Mouse (Mus musculus) thymus, postnatal 10 days (tissue): Measurements from ENCODE around the gene Odaph.
A peak's percentile ranks its signal among the peaks of the same experiment; 100 is the strongest.

Source experiments
- DNase-seq, 2 experiments: peaks; one replicate each; pipeline ENCODE4 v3.0.0; 2021; ENCODE audit warnings: low spot score in 2 of 2

Odaph gene

GRCm38 (mm10) chr5:91989261-91989660, 2.0 kb downstream of the Odaph start:
- DNase-seq: no peak

- DNase-seq: no peak
Measured at GRCm38 (mm10) chr5:91991191-91991937, 4.1 kb downstream of the Odaph start.

GRCm38 (mm10) chr5:91993061-91993460, 5.8 kb downstream of the Odaph start:
- no peak for DNase-seq

- no peak for DNase-seq
Measured at GRCm38 (mm10) chr5:91994546-91994945, 7.3 kb downstream of the Odaph start.

GRCm38 (mm10) chr5:92000770-92001169, 13.5 kb downstream of the Odaph start:
- peak; percentile 26 to 29 for DNase-seq

- DNase-seq: peak in 1 of 2 experiments; percentile 14
Measured at GRCm38 (mm10) chr5:92003011-92003410, 15.7 kb downstream of the Odaph start.

GRCm38 (mm10) chr5:92009827-92010226, 22.6 kb downstream of the Odaph start:
- no peak for DNase-seq

- DNase-seq: no peak
Measured at GRCm38 (mm10) chr5:92011756-92012155, 24.5 kb downstream of the Odaph start.

GRCm38 (mm10) chr5:92019960-92020359, 32.7 kb downstream of the Odaph start:
- DNase-seq: no peak

GRCm38 (mm10) chr5:92042377-92043348, 55.4 kb downstream of the Odaph start:
- peak; percentile 90 to 95 for DNase-seq

GRCm38 (mm10) chr5:92043783-92044182, 56.5 kb downstream of the Odaph start, which contains the start of gene Cdkl2:
Gene Cdkl2 (minus strand): TSS chr5:92043883.
- no peak for DNase-seq
